Mouse (Mus musculus): ENCODE measurements around the gene Mast3. TPM values are rescaled to one million over a fixed set of nuclear protein-coding genes. Genes with fewer than 3 reads are reported as not detected.
A peak's percentile ranks its signal among the peaks of the same experiment; 100 is the strongest.

Mast3 gene
- polyA plus RNA-seq, 1 experiment from 2014 or later = 13.9 TPM

GRCm38 (mm10) chr8:70800648-70801047, 4.2 kb downstream of the Mast3 start:
- Histone ChIP-seq H3K4me3 (no peak overlapping the region), H3K9me3 (no peaks in the 10 kb centered on the region), H3K4me2 (replicated peaks) (no peak overlapping the region), H3K36me3 (no peaks in the 10 kb centered on the region), H3K9ac (no peak overlapping the region), H3K27me3 (peaks cover 76% of the 10 kb centered on the region), H3K27ac (no peak overlapping the region), H3K4me1 (peaks cover 19% of the 10 kb centered on the region)
- no peak for ATAC-seq (ENCODE audit: insufficient number of reproducible peaks, insufficient read depth, low FRiP score, low TSS enrichment)
- WGBS = 49% methylated on average over 10 of the region's 10 CpGs

GRCm38 (mm10) chr8:70798281-70798680, 6.6 kb downstream of the Mast3 start:
- Histone ChIP-seq H3K4me2 (replicated peaks) (peak overlapping the region; percentile 82), H3K9me3 (no peaks in the 10 kb centered on the region), H3K4me1 (peaks cover 8% of the 10 kb centered on the region), H3K27ac (no peak overlapping the region), H3K36me3 (no peaks in the 10 kb centered on the region), H3K4me3 (peak overlapping the region; percentile 52), H3K9ac (no peak overlapping the region), H3K27me3 (peaks cover 72% of the 10 kb centered on the region)
- ATAC-seq (ENCODE audit: insufficient number of reproducible peaks, insufficient read depth, low FRiP score, low TSS enrichment) = no peak
- WGBS = 13% methylated on average over 15 of the region's 15 CpGs

GRCm38 (mm10) chr8:70797081-70798070, 7.5 kb downstream of the Mast3 start:
- Histone ChIP-seq H3K4me3 (peak overlapping the region; percentile 52), H3K27me3 (peaks cover 64% of the 10 kb centered on the region), H3K9me3 (no peaks in the 10 kb centered on the region), H3K27ac (no peak overlapping the region; the same call in 1 of the 2 replicates), H3K36me3 (no peaks in the 10 kb centered on the region), H3K4me2 (replicated peaks) (peak overlapping the region; percentile 82), H3K9ac (peak overlapping the region; percentile 64), H3K4me1 (peaks cover 16% of the 10 kb centered on the region)
- peak; percentile 88 for ATAC-seq (ENCODE audit: insufficient number of reproducible peaks, insufficient read depth, low FRiP score, low TSS enrichment)
- 1% methylated on average over 51 of the region's 57 CpGs for WGBS

- no peaks in the 10 kb centered on the region for H3K36me3 ChIP-seq
- peak overlapping the region; percentile 52; the same call in 1 of the 2 replicates for H3K27ac ChIP-seq
- H3K27me3 ChIP-seq = peaks cover 56% of the 10 kb centered on the region
- peak overlapping the region; percentile 64 for H3K9ac ChIP-seq
- ATAC-seq (ENCODE audit: insufficient number of reproducible peaks, insufficient read depth, low FRiP score, low TSS enrichment) = no peak
- H3K4me1 ChIP-seq = peaks cover 21% of the 10 kb centered on the region
- H3K9me3 ChIP-seq = no peaks in the 10 kb centered on the region
- 2% methylated on average over 54 of the region's 54 CpGs for WGBS
- H3K4me3 ChIP-seq = peak overlapping the region; percentile 52
- peak overlapping the region; percentile 82 for H3K4me2 ChIP-seq (replicated peaks)
These were observed 8.3 kb downstream of the Mast3 start for GRCm38 (mm10) chr8:70796403-70797080.

- H3K27ac ChIP-seq = no peak overlapping the region
- peaks cover 46% of the 10 kb centered on the region for H3K27me3 ChIP-seq
- ATAC-seq (ENCODE audit: insufficient number of reproducible peaks, insufficient read depth, low FRiP score, low TSS enrichment) = no peak
- peaks cover 33% of the 10 kb centered on the region for H3K4me1 ChIP-seq
- no peaks in the 10 kb centered on the region for H3K36me3 ChIP-seq
- H3K9ac ChIP-seq = no peak overlapping the region
- no peak overlapping the region for H3K4me3 ChIP-seq
- no peak overlapping the region for H3K4me2 ChIP-seq (replicated peaks)
- 82% methylated on average over 2 of the region's 2 CpGs for WGBS
- H3K9me3 ChIP-seq = no peaks in the 10 kb centered on the region
These were observed 9.5 kb downstream of the Mast3 start for GRCm38 (mm10) chr8:70795370-70795769.

- no peak for ATAC-seq (ENCODE audit: insufficient number of reproducible peaks, insufficient read depth, low FRiP score, low TSS enrichment)
- H3K27ac ChIP-seq = no peak overlapping the region
- 0 out of 2 replicates have a peak, but pooled peaks cover 5% of the 10 kb centered on the region for H3K36me3 ChIP-seq
- H3K9me3 ChIP-seq = no peaks in the 10 kb centered on the region
- H3K27me3 ChIP-seq = peaks cover 34% of the 10 kb centered on the region
- no peak overlapping the region for H3K4me3 ChIP-seq
- H3K4me1 ChIP-seq = peaks cover 34% of the 10 kb centered on the region
- no peak overlapping the region for H3K4me2 ChIP-seq (replicated peaks)
- WGBS = 79% methylated on average over 2 of the region's 2 CpGs
- no peak overlapping the region for H3K9ac ChIP-seq
These were observed 10.6 kb downstream of the Mast3 start for GRCm38 (mm10) chr8:70794215-70794614.

- Histone ChIP-seq H3K27ac (peak overlapping the region; percentile 87), H3K9me3 (no peaks in the 10 kb centered on the region), H3K4me3 (peak overlapping the region; percentile 75), H3K9ac (peak overlapping the region; percentile 89), H3K4me1 (peaks cover 45% of the 10 kb centered on the region), H3K36me3 (peaks cover 20% of the 10 kb centered on the region), H3K27me3 (peaks cover 23% of the 10 kb centered on the region), H3K4me2 (replicated peaks) (peak overlapping the region; percentile 81)
- 0% methylated on average over 20 of the region's 20 CpGs for WGBS
- ATAC-seq (ENCODE audit: insufficient number of reproducible peaks, insufficient read depth, low FRiP score, low TSS enrichment) = peak; percentile 32
These were observed 12.2 kb downstream of the Mast3 start for GRCm38 (mm10) chr8:70792700-70793099.

- Histone ChIP-seq H3K4me1 (peaks cover 44% of the 10 kb centered on the region), H3K4me2 (replicated peaks) (peak overlapping the region; percentile 81), H3K9ac (peak overlapping the region; percentile 89), H3K27ac (peak overlapping the region; percentile 87), H3K9me3 (no peaks in the 10 kb centered on the region), H3K36me3 (peaks cover 24% of the 10 kb centered on the region), H3K27me3 (peaks cover 23% of the 10 kb centered on the region), H3K4me3 (peak overlapping the region; percentile 75)
- 4% methylated on average over 58 of the region's 58 CpGs for WGBS
- ATAC-seq (ENCODE audit: insufficient number of reproducible peaks, insufficient read depth, low FRiP score, low TSS enrichment) = peak; percentile 80
These were observed 12.7 kb downstream of the Mast3 start for GRCm38 (mm10) chr8:70791975-70792691.

- Histone ChIP-seq H3K4me3 (peak overlapping the region; percentile 75), H3K4me2 (replicated peaks) (peak overlapping the region; percentile 81), H3K4me1 (peaks cover 40% of the 10 kb centered on the region), H3K27ac (peak overlapping the region; percentile 36; the same call in 1 of the 2 replicates), H3K9ac (peak overlapping the region; percentile 89), H3K9me3 (no peaks in the 10 kb centered on the region), H3K36me3 (peaks cover 28% of the 10 kb centered on the region), H3K27me3 (peaks cover 23% of the 10 kb centered on the region)
- 78% methylated on average over 7 of the region's 7 CpGs for WGBS
- no peak for ATAC-seq (ENCODE audit: insufficient number of reproducible peaks, insufficient read depth, low FRiP score, low TSS enrichment)
These were observed 13.6 kb downstream of the Mast3 start for GRCm38 (mm10) chr8:70791294-70791701.

GRCm38 (mm10) chr8:70790846-70791245, 14.0 kb downstream of the Mast3 start:
- Histone ChIP-seq H3K9me3 (no peaks in the 10 kb centered on the region), H3K36me3 (peaks cover 33% of the 10 kb centered on the region), H3K4me1 (peaks cover 40% of the 10 kb centered on the region), H3K27me3 (peaks cover 19% of the 10 kb centered on the region), H3K4me2 (replicated peaks) (peak overlapping the region; percentile 81), H3K4me3 (peak overlapping the region; percentile 75; the same call in 1 of the 2 replicates), H3K9ac (peak overlapping the region; percentile 89; the same call in 1 of the 2 replicates), H3K27ac (no peak overlapping the region)
- ATAC-seq (ENCODE audit: insufficient number of reproducible peaks, insufficient read depth, low FRiP score, low TSS enrichment) = no peak
- WGBS = 66% methylated on average over 8 of the region's 8 CpGs

GRCm38 (mm10) chr8:70789046-70789445, 15.8 kb downstream of the Mast3 start:
- Histone ChIP-seq H3K4me3 (no peak overlapping the region), H3K9ac (no peak overlapping the region), H3K4me1 (peaks cover 40% of the 10 kb centered on the region), H3K27me3 (peaks cover 9% of the 10 kb centered on the region; the same call in 1 of the 2 replicates), H3K36me3 (peaks cover 50% of the 10 kb centered on the region), H3K27ac (no peak overlapping the region), H3K9me3 (no peaks in the 10 kb centered on the region), H3K4me2 (replicated peaks) (no peak overlapping the region)
- no peak for ATAC-seq (ENCODE audit: insufficient number of reproducible peaks, insufficient read depth, low FRiP score, low TSS enrichment)
- 77% methylated on average over 10 of the region's 10 CpGs for WGBS

Data from embryonic facial prominence, embryonic 12.5 days (tissue).